Comparison of ENCODE assay signal across 8 mouse cellular contexts in genomic region chr19:42144541-42145167, GRCm38 (mm10). TPM values are rescaled to one million over a fixed set of nuclear protein-coding genes. Genes with fewer than 3 reads are reported as not detected.
DNase-seq lines count a peak whose midpoint lies in the region; ATAC-seq and TF ChIP-seq lines count a peak whose summit lies in the region.

No protein-coding gene starts in this region.

- TF ChIP-seq POLR2A in bone marrow, adult 2 months (IDR thresholded peaks at IDR 0.05; ENCODE audit: borderline replicate concordance, control insufficient read depth, low read depth, low read length), result no peak

- peak overlapping the region; percentile 2; the same call in 1 of the 2 replicates for H3K4me2 ChIP-seq in intestine, embryonic 14.5 days (ENCODE audit: low read length)
- no peak overlapping the region for H3K4me2 ChIP-seq in intestine, embryonic 16.5 days (ENCODE audit: low read depth, low read length)
- 0 out of 2 replicates have a peak overlapping the region, but pooled peaks have one; percentile 1 for H3K4me2 ChIP-seq in embryonic facial prominence, embryonic 15.5 days (replicated peaks)

- H3K36me3 ChIP-seq in intestine, embryonic 14.5 days (ENCODE audit: control insufficient read depth, insufficient read depth, low read length), result no peaks in the 10 kb centered on the region
- H3K36me3 ChIP-seq in intestine, embryonic 16.5 days (ENCODE audit: control insufficient read depth, insufficient read depth, low read length), result no peaks in the 10 kb centered on the region
- H3K36me3 ChIP-seq in embryonic facial prominence, embryonic 15.5 days, result no peaks in the 10 kb centered on the region
- 0 out of 2 replicates have a peak, but pooled peaks cover 2% of the 10 kb centered on the region for H3K36me3 ChIP-seq in limb, embryonic 10.5 days

- WGBS in intestine, embryonic 14.5 days, result 23% methylated on average over 8 of the region's 8 CpGs
- WGBS in intestine, embryonic 16.5 days, result 24% methylated on average over 8 of the region's 8 CpGs
- 34% methylated on average over 8 of the region's 8 CpGs for WGBS in bone marrow, adult 2 months
- WGBS in embryonic facial prominence, embryonic 15.5 days, result 25% methylated on average over 8 of the region's 8 CpGs
- WGBS in limb, embryonic 10.5 days, result 31% methylated on average over 8 of the region's 8 CpGs

- H3K27me3 ChIP-seq in intestine, embryonic 14.5 days (replicated peaks; ENCODE audit: control insufficient read depth, insufficient read depth, low read length), result no peaks in the 10 kb centered on the region
- no peaks in the 10 kb centered on the region for H3K27me3 ChIP-seq in intestine, embryonic 16.5 days (replicated peaks; ENCODE audit: control insufficient read depth, insufficient read depth, low read length)
- H3K27me3 ChIP-seq in embryonic facial prominence, embryonic 15.5 days, result no peaks in the 10 kb centered on the region
- peaks cover 15% of the 10 kb centered on the region for H3K27me3 ChIP-seq in limb, embryonic 10.5 days (ENCODE audit: low read depth, poor library complexity, severe bottlenecking)

- H3K4me1 ChIP-seq in intestine, embryonic 14.5 days (replicated peaks; ENCODE audit: control insufficient read depth, insufficient read depth, low read length), result peaks cover 24% of the 10 kb centered on the region
- peaks cover 17% of the 10 kb centered on the region for H3K4me1 ChIP-seq in intestine, embryonic 16.5 days (ENCODE audit: control insufficient read depth, insufficient read depth, low read length)
- peaks cover 5% of the 10 kb centered on the region; the same call in 1 of the 2 replicates for H3K4me1 ChIP-seq in bone marrow, adult 2 months (ENCODE audit: control insufficient read depth, insufficient read depth, low read length)
- peaks cover 31% of the 10 kb centered on the region for H3K4me1 ChIP-seq in embryonic facial prominence, embryonic 15.5 days
- peaks cover 27% of the 10 kb centered on the region for H3K4me1 ChIP-seq in limb, embryonic 10.5 days

- TF ChIP-seq CTCF in bone marrow, adult 2 months (IDR thresholded peaks at IDR 0.05; ENCODE audit: control insufficient read depth, insufficient read depth, low read length), result peak; percentile 75

- no peak overlapping the region for H3K27ac ChIP-seq in intestine, embryonic 14.5 days (ENCODE audit: low read depth)
- H3K27ac ChIP-seq in intestine, embryonic 16.5 days (ENCODE audit: low read length), result no peak overlapping the region
- H3K27ac ChIP-seq in bone marrow, adult 2 months (ENCODE audit: control insufficient read depth, insufficient read depth, low read depth, low read length, poor library complexity), result no peak overlapping the region
- H3K27ac ChIP-seq in embryonic facial prominence, embryonic 15.5 days (replicated peaks), result 0 out of 2 replicates have a peak overlapping the region, but pooled peaks have one; percentile 14
- no peak overlapping the region for H3K27ac ChIP-seq in limb, embryonic 10.5 days

- no peak overlapping the region for H3K4me3 ChIP-seq in intestine, embryonic 14.5 days (ENCODE audit: low read depth, low read length)
- no peak overlapping the region for H3K4me3 ChIP-seq in intestine, embryonic 16.5 days (ENCODE audit: low read length)
- no peak overlapping the region for H3K4me3 ChIP-seq in bone marrow, adult 2 months (replicated peaks; ENCODE audit: control insufficient read depth, low read depth, low read length)
- no peak overlapping the region for H3K4me3 ChIP-seq in embryonic facial prominence, embryonic 15.5 days (replicated peaks)
- H3K4me3 ChIP-seq in limb, embryonic 10.5 days, result no peak overlapping the region

- ATAC-seq in intestine, embryonic 14.5 days (replicated peaks; ENCODE audit: low FRiP score, low TSS enrichment, low read depth), result no peak
- no peak for ATAC-seq in intestine, embryonic 16.5 days
- no peak for ATAC-seq in embryonic facial prominence, embryonic 15.5 days (ENCODE audit: insufficient number of reproducible peaks, low FRiP score, low TSS enrichment, low read depth)

- H3K9me3 ChIP-seq in intestine, embryonic 14.5 days (ENCODE audit: control insufficient read depth, low read length), result no peaks in the 10 kb centered on the region
- no peaks in the 10 kb centered on the region for H3K9me3 ChIP-seq in intestine, embryonic 16.5 days (ENCODE audit: control insufficient read depth, low read length)
- H3K9me3 ChIP-seq in embryonic facial prominence, embryonic 15.5 days (replicated peaks), result no peaks in the 10 kb centered on the region
- no peaks in the 10 kb centered on the region for H3K9me3 ChIP-seq in limb, embryonic 10.5 days (replicated peaks)

- H3K9ac ChIP-seq in intestine, embryonic 14.5 days (ENCODE audit: low read length), result no peak overlapping the region
- no peak overlapping the region for H3K9ac ChIP-seq in intestine, embryonic 16.5 days (ENCODE audit: low read depth, low read length)
- no peak overlapping the region for H3K9ac ChIP-seq in embryonic facial prominence, embryonic 15.5 days

- DNase-seq in intestine, embryonic 14.5 days (ENCODE audit: low spot score), result peak; percentile 95
- peak; percentile 93 for DNase-seq in heart, postnatal 4 days
- DNase-seq in limb, embryonic 10.5 days (ENCODE audit: low spot score), result peak; percentile 90
- peak; percentile 81 for DNase-seq in ovary, postnatal 36 days (ENCODE audit: low spot score)
- peak; percentile 84 for DNase-seq in thymus, postnatal 14 days

RNA-seq across cellular contexts. Expression of gene Marveld1, which starts 2.5 kb away (rescaled TPM):
- polyA plus RNA-seq in intestine, embryonic 14.5 days (2014; fragmentation: Nextera tagmentation; extraction: Ambion mirVana), result 10.1 and 10.3 TPM in 2 replicates
- 4.4 and 4.6 TPM in 2 replicates for polyA plus RNA-seq in intestine, embryonic 16.5 days (2015; fragmentation: Nextera tagmentation; extraction: Ambion mirVana)
- 8.4 and 16.9 TPM in 2 replicates for polyA plus RNA-seq in bone marrow, adult 2 months (2011; ENCODE audit: insufficient read depth, insufficient read length, low replicate concordance, missing spikeins)
- 15.2 and 20.3 TPM in 2 replicates for polyA plus RNA-seq in embryonic facial prominence, embryonic 15.5 days (2015; fragmentation: Nextera tagmentation; extraction: Ambion mirVana)
- total RNA-seq in heart, postnatal 4 days (2021), result 10 to 100 TPM; 37.3 to 40.7 TPM
- polyA plus RNA-seq in limb, embryonic 10.5 days (2016; fragmentation: Nextera tagmentation; extraction: Ambion mirVana), result 5.6 and 5.8 TPM in 2 replicates

RNA-seq across cellular contexts. Expression of gene Avpi1, which starts 15.8 kb away (rescaled TPM):
- polyA plus RNA-seq in intestine, embryonic 14.5 days (2014; fragmentation: Nextera tagmentation; extraction: Ambion mirVana), result 33.6 and 35.2 TPM in 2 replicates
- polyA plus RNA-seq in intestine, embryonic 16.5 days (2015; fragmentation: Nextera tagmentation; extraction: Ambion mirVana), result 41.5 and 43.8 TPM in 2 replicates
- 2.9 TPM in 1 of 2 replicates, not detected in the other for polyA plus RNA-seq in bone marrow, adult 2 months (2011; ENCODE audit: insufficient read depth, insufficient read length, low replicate concordance, missing spikeins)
- 51.0 and 53.6 TPM in 2 replicates for polyA plus RNA-seq in embryonic facial prominence, embryonic 15.5 days (2015; fragmentation: Nextera tagmentation; extraction: Ambion mirVana)
- total RNA-seq in heart, postnatal 4 days (2021), result 10 to 100 TPM; 17.9 to 19.5 TPM
- polyA plus RNA-seq in limb, embryonic 10.5 days (2016; fragmentation: Nextera tagmentation; extraction: Ambion mirVana), result 22.1 and 25.0 TPM in 2 replicates

RNA-seq across cellular contexts. Expression of gene Zfyve27, which starts 19.1 kb away (rescaled TPM):
- polyA plus RNA-seq in intestine, embryonic 14.5 days (2014; fragmentation: Nextera tagmentation; extraction: Ambion mirVana), result 17.5 TPM in 2 replicates
- polyA plus RNA-seq in intestine, embryonic 16.5 days (2015; fragmentation: Nextera tagmentation; extraction: Ambion mirVana), result 19.0 and 20.6 TPM in 2 replicates
- 20.8 and 53.1 TPM in 2 replicates for polyA plus RNA-seq in bone marrow, adult 2 months (2011; ENCODE audit: insufficient read depth, insufficient read length, low replicate concordance, missing spikeins)
- 26.2 and 28.8 TPM in 2 replicates for polyA plus RNA-seq in embryonic facial prominence, embryonic 15.5 days (2015; fragmentation: Nextera tagmentation; extraction: Ambion mirVana)
- 10 to 100 TPM; 28.4 to 32.4 TPM for total RNA-seq in heart, postnatal 4 days (2021)
- 27.6 and 30.8 TPM in 2 replicates for polyA plus RNA-seq in limb, embryonic 10.5 days (2016; fragmentation: Nextera tagmentation; extraction: Ambion mirVana)

RNA-seq across cellular contexts. Expression of gene Pi4k2a, which starts 54.4 kb away (rescaled TPM):
- polyA plus RNA-seq in intestine, embryonic 14.5 days (2014; fragmentation: Nextera tagmentation; extraction: Ambion mirVana), result 23.5 and 32.0 TPM in 2 replicates
- 6.4 and 6.6 TPM in 2 replicates for polyA plus RNA-seq in intestine, embryonic 16.5 days (2015; fragmentation: Nextera tagmentation; extraction: Ambion mirVana)
- polyA plus RNA-seq in bone marrow, adult 2 months (2011; ENCODE audit: insufficient read depth, insufficient read length, low replicate concordance, missing spikeins), result 6.6 and 11.5 TPM in 2 replicates
- polyA plus RNA-seq in embryonic facial prominence, embryonic 15.5 days (2015; fragmentation: Nextera tagmentation; extraction: Ambion mirVana), result 27.1 and 28.0 TPM in 2 replicates
- 10 to 100 TPM; 16.7 to 19.5 TPM for total RNA-seq in heart, postnatal 4 days (2021)
- 31.9 and 33.0 TPM in 2 replicates for polyA plus RNA-seq in limb, embryonic 10.5 days (2016; fragmentation: Nextera tagmentation; extraction: Ambion mirVana)

RNA-seq across cellular contexts. Expression of gene Sfrp5, which starts 57.4 kb away (rescaled TPM):
- 16.2 and 46.3 TPM in 2 replicates for polyA plus RNA-seq in intestine, embryonic 14.5 days (2014; fragmentation: Nextera tagmentation; extraction: Ambion mirVana)
- polyA plus RNA-seq in intestine, embryonic 16.5 days (2015; fragmentation: Nextera tagmentation; extraction: Ambion mirVana), result 3.5 and 8.3 TPM in 2 replicates
- polyA plus RNA-seq in bone marrow, adult 2 months (2011; ENCODE audit: insufficient read depth, insufficient read length, low replicate concordance, missing spikeins), result not detected in 2 replicates
- polyA plus RNA-seq in embryonic facial prominence, embryonic 15.5 days (2015; fragmentation: Nextera tagmentation; extraction: Ambion mirVana), result 6.3 and 8.7 TPM in 2 replicates
- 1 to 10 TPM in 1 of 2 experiments, under 1 TPM in 1; 0.54 to 1.3 TPM for total RNA-seq in heart, postnatal 4 days (2021)
- polyA plus RNA-seq in limb, embryonic 10.5 days (2016; fragmentation: Nextera tagmentation; extraction: Ambion mirVana), result 0.21 and 2.4 TPM in 2 replicates
